Mouse (Mus musculus) ES-Bruce4 (cell line): ENCODE results near the gene Camk2d.

Experiments used
- CTCF ChIP-seq: IDR thresholded peaks from one replicate; pipeline ENCODE4 v1.8.1; 2011; ENCODE audit warnings: low read depth, low read length
- POLR2A ChIP-seq: IDR thresholded peaks from one replicate; pipeline ENCODE4 v1.8.1; 2011; ENCODE audit warnings: low read length; ENCODE audit not compliant: insufficient read depth

GRCm38 (mm10) chr3:126777879-126778278, 181.8 kb downstream of the Camk2d start:
- TF ChIP-seq CTCF: no peak
- no peak for TF ChIP-seq POLR2A
